Mouse (Mus musculus): Measurements from ENCODE around the gene Ubqln3. TPM values are rescaled to one million over a fixed set of nuclear protein-coding genes. Genes with fewer than 3 reads are reported as not detected.

Gene Ubqln3
- polyA plus RNA-seq (2012; ENCODE audit: low replicate concordance) = not detected in 2 replicates

GRCm38 (mm10) chr7:104143179-104143578, at the start of gene Ubqln3:
TSS of gene Ubqln3 (minus strand) at chr7:104143279.

GRCm38 (mm10) chr7:104183292-104183691, 40.2 kb upstream of the Ubqln3 start, which contains the start of gene Olfr648:
TSS of gene Olfr648 (minus strand) at chr7:104183392.

DNA sequence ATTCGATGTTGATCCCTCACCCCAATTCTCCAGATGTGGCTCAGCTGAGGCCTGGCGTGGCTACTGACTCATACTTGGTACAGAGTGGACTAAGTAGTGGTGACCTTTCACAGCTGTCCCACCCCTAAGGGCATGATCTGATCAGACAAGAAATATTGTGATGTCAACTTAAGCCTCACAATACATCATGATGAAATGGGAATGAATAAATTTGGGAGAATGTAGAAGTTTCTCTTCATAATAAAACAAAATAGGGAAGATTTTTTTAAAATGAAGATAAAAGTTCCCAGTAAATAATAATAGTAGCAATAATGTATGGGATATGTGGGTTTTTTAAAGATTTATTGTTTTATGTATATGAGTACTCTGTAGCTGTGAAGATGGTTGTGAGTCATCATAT, 7.4 kb upstream of the Ubqln3 start, which contains the start of gene Ubqlnl:
Gene Ubqlnl, minus strand, starts transcription at position 101 of the 400 bp plus-strand sequence.

DNA sequence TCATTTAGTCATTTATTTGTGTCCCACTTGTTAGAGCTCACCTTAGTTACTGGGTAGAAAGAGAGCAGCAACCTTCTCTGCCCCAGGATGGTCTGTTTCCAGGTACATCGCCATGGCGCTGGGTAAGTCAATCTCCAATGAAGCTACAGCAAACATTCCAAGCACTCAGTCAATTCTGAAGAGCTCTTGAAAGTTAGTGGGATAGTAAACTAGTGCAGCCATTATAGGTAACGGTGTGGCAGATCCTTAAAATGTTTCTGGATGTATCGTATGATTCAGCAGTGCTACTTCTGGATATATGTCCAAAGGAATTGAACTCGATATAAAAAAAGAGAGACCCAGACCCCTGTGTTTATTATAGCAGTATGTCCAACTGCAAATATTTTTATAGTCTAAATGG, 5.8 kb downstream of the Ubqln3 start, which contains the start of gene Olfr643:
Gene Olfr643, minus strand, starts transcription at position 101 of the 400 bp plus-strand sequence.

DNA sequence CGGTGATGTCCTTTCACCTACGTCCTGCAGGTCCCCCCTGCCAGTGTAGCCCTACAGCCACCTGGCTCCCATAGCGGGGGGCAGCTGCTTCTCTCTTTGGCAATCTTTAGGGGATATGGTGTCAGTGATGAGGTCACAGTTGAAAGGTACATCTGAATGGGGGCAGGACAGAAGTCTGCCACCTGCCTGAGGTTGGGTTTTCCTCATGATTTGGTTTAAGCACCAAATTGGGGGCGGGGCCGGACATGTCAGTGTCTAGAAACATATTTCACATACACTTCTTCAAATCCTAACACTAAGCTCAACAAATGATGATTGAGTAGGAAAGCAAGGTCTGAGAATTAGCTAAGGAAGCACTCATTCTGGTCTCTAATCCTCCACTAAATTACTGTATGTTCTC, 13.4 kb downstream of the Ubqln3 start, which contains the start of gene Ubqln5:
Gene Ubqln5, minus strand, starts transcription at position 101 of the 400 bp plus-strand sequence.

DNA sequence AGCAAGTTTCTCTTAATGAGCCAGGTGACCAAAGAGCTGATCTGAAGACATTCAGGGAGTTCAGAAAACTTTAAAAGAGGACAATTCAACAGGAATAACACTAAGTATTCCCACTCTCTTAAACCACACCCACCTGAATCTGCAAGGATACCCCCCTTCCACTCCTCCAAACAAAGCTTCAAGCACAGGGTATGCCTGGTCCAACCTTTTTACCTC, 38.4 kb downstream of the Ubqln3 start, which contains the start of gene Olfr646:
Gene Olfr646, plus strand, starts transcription at position 117 of the 216 bp plus-strand sequence.

Other genes starting within 250 kb of the Ubqln3 start
- not detected in 2 replicates for gene Olfr64, start 248.8 kb downstream of the Ubqln3 start, polyA plus RNA-seq (2012; ENCODE audit: low replicate concordance)
- not detected in 2 replicates for gene Olfr65, start 239.8 kb downstream of the Ubqln3 start, polyA plus RNA-seq (2012; ENCODE audit: low replicate concordance)
- 0.38 TPM in 1 of 2 replicates, not detected in the other for gene Olfr631, start 214.5 kb downstream of the Ubqln3 start, polyA plus RNA-seq (2012; ENCODE audit: low replicate concordance)
- gene Olfr632, start 208.9 kb downstream of the Ubqln3 start, polyA plus RNA-seq (2012; ENCODE audit: low replicate concordance) = not detected in 2 replicates
- gene Olfr633, start 198.8 kb downstream of the Ubqln3 start, polyA plus RNA-seq (2012; ENCODE audit: low replicate concordance) = not detected in 2 replicates
- gene Olfr635, start 172.1 kb downstream of the Ubqln3 start, polyA plus RNA-seq (2012; ENCODE audit: low replicate concordance) = not detected in 2 replicates
- not detected in 2 replicates for gene Olfr638, start 144.5 kb downstream of the Ubqln3 start, polyA plus RNA-seq (2012; ENCODE audit: low replicate concordance)
- gene Olfr639, start 126.0 kb downstream of the Ubqln3 start, polyA plus RNA-seq (2012; ENCODE audit: low replicate concordance) = 0.02 TPM in 1 of 2 replicates, not detected in the other
- 0.08 TPM in 1 of 2 replicates, not detected in the other for gene Olfr640, start 117.7 kb downstream of the Ubqln3 start, polyA plus RNA-seq (2012; ENCODE audit: low replicate concordance)
- gene Olfr641, start 107.8 kb downstream of the Ubqln3 start, polyA plus RNA-seq (2012; ENCODE audit: low replicate concordance) = not detected in 2 replicates
- gene Olfr642, start 90.6 kb downstream of the Ubqln3 start, polyA plus RNA-seq (2012; ENCODE audit: low replicate concordance) = not detected in 2 replicates
- not detected in 2 replicates for gene 4930516K23Rik, start 81.8 kb downstream of the Ubqln3 start, polyA plus RNA-seq (2012; ENCODE audit: low replicate concordance)
- not detected in 2 replicates for gene Olfr644, start 71.4 kb downstream of the Ubqln3 start, polyA plus RNA-seq (2012; ENCODE audit: low replicate concordance)
- not detected in 2 replicates for gene Olfr645, start 57.8 kb downstream of the Ubqln3 start, polyA plus RNA-seq (2012; ENCODE audit: low replicate concordance)
- not detected in 2 replicates for gene Olfr646, start 38.4 kb downstream of the Ubqln3 start, polyA plus RNA-seq (2012; ENCODE audit: low replicate concordance)
- not detected in 2 replicates for gene Ubqln5, start 13.5 kb downstream of the Ubqln3 start, polyA plus RNA-seq (2012; ENCODE audit: low replicate concordance)
- not detected in 2 replicates for gene Olfr643, start 5.9 kb downstream of the Ubqln3 start, polyA plus RNA-seq (2012; ENCODE audit: low replicate concordance)
- not detected in 2 replicates for gene Ubqlnl, start 7.3 kb upstream of the Ubqln3 start, polyA plus RNA-seq (2012; ENCODE audit: low replicate concordance)
- gene Olfm5, start 21.6 kb upstream of the Ubqln3 start, polyA plus RNA-seq (2012; ENCODE audit: low replicate concordance) = not detected in 2 replicates
- not detected in 2 replicates for gene Olfr648, start 40.1 kb upstream of the Ubqln3 start, polyA plus RNA-seq (2012; ENCODE audit: low replicate concordance)
- not detected in 2 replicates for gene Olfr649, start 52.7 kb upstream of the Ubqln3 start, polyA plus RNA-seq (2012; ENCODE audit: low replicate concordance)
- gene Trim6, start 75.5 kb upstream of the Ubqln3 start, polyA plus RNA-seq (2012; ENCODE audit: low replicate concordance) = not detected in 2 replicates
- gene Trim34a, start 101.2 kb upstream of the Ubqln3 start, polyA plus RNA-seq (2012; ENCODE audit: low replicate concordance) = 0.09 TPM in 1 of 2 replicates, not detected in the other
- gene Trim5, start 144.8 kb upstream of the Ubqln3 start, polyA plus RNA-seq (2012; ENCODE audit: low replicate concordance) = 0.06 TPM in 1 of 2 replicates, not detected in the other
- not detected in 2 replicates for gene Trim12a, start 172.2 kb upstream of the Ubqln3 start, polyA plus RNA-seq (2012; ENCODE audit: low replicate concordance)
- gene Trim34b, start 186.2 kb upstream of the Ubqln3 start, polyA plus RNA-seq (2012; ENCODE audit: low replicate concordance) = 0.15 and 0.36 TPM in 2 replicates
- gene Trim12c, start 210.1 kb upstream of the Ubqln3 start, polyA plus RNA-seq (2012; ENCODE audit: low replicate concordance) = 0.66 and 2.8 TPM in 2 replicates
- not detected in 2 replicates for gene Trim30b, start 226.6 kb upstream of the Ubqln3 start, polyA plus RNA-seq (2012; ENCODE audit: low replicate concordance)